Mouse (Mus musculus): ENCODE results near the gene Rsu1. TPM values are rescaled to one million over a fixed set of nuclear protein-coding genes. Genes with fewer than 3 reads are reported as not detected.
A peak's percentile ranks its signal among the peaks of the same experiment; 100 is the strongest.

Gene Rsu1
- polyA plus RNA-seq, 1 experiment: 43.8 TPM

DNA sequence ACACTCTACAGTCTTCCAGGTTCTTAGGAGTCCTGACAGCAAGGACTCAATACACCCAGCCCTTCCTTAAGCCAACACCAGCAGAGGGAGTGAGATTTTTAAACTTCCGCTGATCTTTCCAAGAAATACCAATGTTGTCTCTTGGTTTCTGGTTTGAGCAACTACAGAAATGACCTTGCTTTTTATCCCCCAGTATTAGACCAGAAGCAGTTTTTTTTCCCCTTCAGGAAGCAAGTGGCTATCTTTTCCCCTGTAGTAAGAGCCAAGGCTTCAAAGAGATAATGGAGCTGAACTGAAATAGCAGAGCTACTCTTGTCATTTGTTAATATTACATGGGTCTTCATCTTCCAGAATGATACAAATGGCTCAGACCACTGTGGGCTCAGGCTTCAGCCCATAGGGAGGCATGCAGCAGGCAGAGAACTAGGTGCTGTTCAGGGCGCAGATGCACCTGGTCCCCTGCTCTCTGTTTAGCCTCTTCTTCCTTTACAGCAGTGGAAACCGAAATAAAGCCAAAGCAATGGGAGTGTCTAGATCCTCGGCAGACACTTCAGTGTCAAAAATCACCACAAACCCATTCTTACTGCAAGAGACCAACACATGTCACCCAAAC is 2.4 kb downstream of the Rsu1 start:
- Histone ChIP-seq H3K4me1 (ENCODE audit: control insufficient read depth, insufficient read depth, low read length) (0 out of 2 replicates have a peak, but pooled peaks cover 2% of the 10 kb centered on the region), H3K27ac (ENCODE audit: insufficient read depth, low read length) (no peak overlapping the region), H3K4me3 (ENCODE audit: insufficient read depth, low read length) (no peak overlapping the region)
- TF ChIP-seq POLR2A (IDR thresholded peaks at IDR 0.05; ENCODE audit: extremely low read depth, insufficient read depth, low read length) (no peak), CTCF (IDR thresholded peaks at IDR 0.05; ENCODE audit: extremely low read depth, insufficient read depth, low read length) (no peak)

DNA sequence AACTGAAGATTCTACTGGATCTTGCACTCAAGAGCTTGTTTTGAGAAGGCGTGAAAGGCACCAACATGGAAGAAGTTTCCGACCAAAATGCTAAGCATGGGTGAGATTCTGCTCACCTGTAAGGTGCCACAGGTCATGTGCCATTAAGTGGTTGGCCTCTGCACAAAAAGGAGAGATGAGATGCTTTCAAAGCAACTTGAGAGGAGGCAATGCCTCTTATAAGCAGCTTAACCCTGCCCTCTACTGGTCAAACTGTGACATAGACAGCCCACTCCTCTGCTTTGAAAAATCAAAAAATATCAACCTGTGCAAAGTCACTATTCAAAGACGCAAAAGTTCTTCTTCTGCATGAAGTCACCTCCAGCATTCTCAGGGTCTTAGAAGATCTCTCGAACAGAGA is 6.3 kb downstream of the Rsu1 start:
- TF ChIP-seq POLR2A (IDR thresholded peaks at IDR 0.05; ENCODE audit: extremely low read depth, insufficient read depth, low read length) (no peak), CTCF (IDR thresholded peaks at IDR 0.05; ENCODE audit: extremely low read depth, insufficient read depth, low read length) (peak; percentile 70)
- H3K4me1 ChIP-seq (ENCODE audit: control insufficient read depth, insufficient read depth, low read length): no peaks in the 10 kb centered on the region

DNA sequence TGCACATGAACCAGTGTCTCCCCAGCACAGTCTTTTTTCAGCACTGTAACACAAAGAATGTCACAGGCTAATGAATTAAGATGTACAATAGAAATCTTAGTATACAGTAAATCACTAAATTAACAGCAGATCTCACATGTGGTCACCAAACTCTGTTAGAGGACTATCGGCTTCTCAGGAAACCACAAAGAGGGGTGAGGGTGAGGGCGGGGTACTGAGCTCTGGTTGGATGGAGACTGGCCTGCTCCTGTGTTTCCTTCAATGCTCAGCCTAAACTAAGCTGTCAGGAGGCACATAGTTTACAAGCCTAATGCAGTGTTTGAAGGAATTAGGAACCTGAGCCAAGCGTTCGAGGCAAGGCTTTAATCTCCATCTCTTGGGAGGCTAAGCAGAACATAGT is 8.1 kb downstream of the Rsu1 start:
- H3K27ac ChIP-seq (ENCODE audit: insufficient read depth, low read length): no peak overlapping the region
- H3K4me1 ChIP-seq (ENCODE audit: control insufficient read depth, insufficient read depth, low read length): no peaks in the 10 kb centered on the region
- no peak for TF ChIP-seq POLR2A (IDR thresholded peaks at IDR 0.05; ENCODE audit: extremely low read depth, insufficient read depth, low read length)
- TF ChIP-seq CTCF (IDR thresholded peaks at IDR 0.05; ENCODE audit: extremely low read depth, insufficient read depth, low read length): no peak
- no peak overlapping the region for H3K4me3 ChIP-seq (ENCODE audit: insufficient read depth, low read length)

More for the DNA sequence above, 6.3 kb downstream of the Rsu1 start:
- H3K4me3 ChIP-seq (ENCODE audit: insufficient read depth, low read length): no peak overlapping the region
- no peak overlapping the region for H3K27ac ChIP-seq (ENCODE audit: insufficient read depth, low read length)

DNA sequence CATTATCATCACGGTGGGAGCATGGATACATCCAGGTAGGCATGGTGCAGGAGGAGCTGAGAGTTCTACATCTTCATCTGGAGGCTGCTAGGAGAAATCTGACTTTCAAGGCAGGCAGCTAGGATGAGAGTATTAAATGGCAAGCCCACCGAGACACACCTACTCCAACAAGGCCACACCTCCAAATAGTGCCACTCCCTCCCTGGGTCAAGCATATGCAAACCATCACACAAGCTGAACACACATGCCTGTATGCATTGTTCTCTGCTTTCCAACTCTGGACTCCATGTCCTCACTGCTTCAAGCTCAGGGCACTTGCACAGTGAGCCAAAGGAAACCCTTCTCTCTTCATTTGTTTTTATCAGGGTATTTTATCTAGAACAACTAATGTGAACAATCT is 12.6 kb downstream of the Rsu1 start:
- no peaks in the 10 kb centered on the region for H3K4me1 ChIP-seq (ENCODE audit: control insufficient read depth, insufficient read depth, low read length)

DNA sequence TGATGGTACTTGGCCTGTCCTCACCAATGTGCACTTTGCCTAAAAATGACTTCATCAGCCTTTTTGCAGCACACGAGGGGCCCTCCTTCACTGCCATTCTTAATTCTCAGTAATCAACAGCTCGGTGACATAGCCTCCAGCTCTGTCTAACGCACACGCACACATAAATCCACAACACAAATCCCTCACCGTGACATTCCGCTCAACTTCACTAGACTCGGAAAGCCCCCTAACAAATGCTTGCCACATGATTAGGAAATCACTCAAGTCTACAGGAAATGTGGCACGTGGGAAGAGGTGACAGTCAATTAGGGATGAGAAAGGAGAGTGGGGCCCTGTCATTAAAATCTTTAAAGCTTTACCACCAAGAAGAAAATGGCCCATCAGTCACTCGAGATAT is 30.5 kb downstream of the Rsu1 start:
- TF ChIP-seq CTCF (IDR thresholded peaks at IDR 0.05; ENCODE audit: extremely low read depth, insufficient read depth, low read length): no peak
- no peak for TF ChIP-seq POLR2A (IDR thresholded peaks at IDR 0.05; ENCODE audit: extremely low read depth, insufficient read depth, low read length)
- Histone ChIP-seq H3K4me1 (ENCODE audit: control insufficient read depth, insufficient read depth, low read length) (no peaks in the 10 kb centered on the region), H3K27ac (ENCODE audit: insufficient read depth, low read length) (no peak overlapping the region), H3K4me3 (ENCODE audit: insufficient read depth, low read length) (no peak overlapping the region)

More for the DNA sequence above, 12.6 kb downstream of the Rsu1 start:
- H3K27ac ChIP-seq (ENCODE audit: insufficient read depth, low read length): no peak overlapping the region
- TF ChIP-seq CTCF (IDR thresholded peaks at IDR 0.05; ENCODE audit: extremely low read depth, insufficient read depth, low read length) (no peak), POLR2A (IDR thresholded peaks at IDR 0.05; ENCODE audit: extremely low read depth, insufficient read depth, low read length) (no peak)
- H3K4me3 ChIP-seq (ENCODE audit: insufficient read depth, low read length): no peak overlapping the region

DNA sequence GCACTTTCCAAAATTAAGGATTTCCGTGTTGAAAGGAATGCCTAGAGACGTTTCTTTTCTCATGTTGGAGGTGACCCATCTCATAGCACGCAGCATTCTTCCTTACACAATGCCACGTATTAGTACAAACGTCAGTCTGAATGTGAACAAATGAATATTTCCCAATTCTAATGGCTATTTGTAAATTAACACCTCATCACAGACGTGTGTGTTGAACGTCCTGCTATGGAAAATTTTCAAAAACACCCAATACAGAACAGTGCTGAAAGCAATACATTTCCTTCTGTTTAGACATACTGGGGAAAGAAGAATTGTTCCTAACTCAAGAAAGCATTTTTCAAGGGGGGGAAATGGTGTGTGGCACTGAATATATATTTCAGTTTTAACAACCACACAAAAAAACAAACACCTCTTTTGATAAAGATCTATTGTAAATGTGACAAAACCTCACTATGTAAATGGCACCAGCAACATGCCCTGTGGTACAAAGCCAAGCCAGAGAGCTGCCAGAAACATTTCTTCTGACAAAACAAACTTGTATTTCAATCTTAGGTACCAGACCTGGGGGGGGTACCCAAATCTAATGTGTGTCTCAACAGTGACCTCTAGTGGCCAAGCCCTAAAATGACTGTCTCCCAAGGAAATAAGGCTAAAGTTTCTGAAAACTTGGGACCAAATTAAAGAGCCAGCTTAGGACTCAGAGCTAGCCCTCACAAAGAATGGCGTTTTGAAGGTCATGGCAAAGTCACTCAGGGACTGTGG is 33.9 kb downstream of the Rsu1 start:
- TF ChIP-seq POLR2A (IDR thresholded peaks at IDR 0.05; ENCODE audit: extremely low read depth, insufficient read depth, low read length): no peak
- TF ChIP-seq CTCF (IDR thresholded peaks at IDR 0.05; ENCODE audit: extremely low read depth, insufficient read depth, low read length): peak; percentile 60
- no peaks in the 10 kb centered on the region for H3K4me1 ChIP-seq (ENCODE audit: control insufficient read depth, insufficient read depth, low read length)
- no peak overlapping the region for H3K27ac ChIP-seq (ENCODE audit: insufficient read depth, low read length)
- H3K4me3 ChIP-seq (ENCODE audit: insufficient read depth, low read length): no peak overlapping the region

DNA sequence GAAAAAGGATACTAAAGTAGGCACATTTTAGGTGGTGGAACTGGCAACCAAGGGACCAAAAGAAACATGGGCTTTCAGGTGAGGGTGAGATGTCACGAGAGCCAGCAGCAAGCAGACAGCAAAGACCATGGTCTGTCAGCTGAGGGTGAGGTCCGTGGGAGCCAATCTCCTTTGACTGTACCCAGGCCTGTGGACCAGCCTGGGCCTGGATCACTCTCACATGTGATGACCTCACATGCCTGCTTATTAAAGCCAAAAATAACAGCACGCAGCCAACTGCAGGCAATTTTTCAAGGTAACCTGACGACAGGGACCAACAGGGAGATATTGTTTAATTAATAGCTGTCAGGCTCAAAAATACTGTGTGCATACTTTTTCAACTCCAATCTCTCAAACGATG is 35.5 kb downstream of the Rsu1 start:
- Histone ChIP-seq H3K27ac (ENCODE audit: insufficient read depth, low read length) (no peak overlapping the region), H3K4me1 (ENCODE audit: control insufficient read depth, insufficient read depth, low read length) (no peaks in the 10 kb centered on the region), H3K4me3 (ENCODE audit: insufficient read depth, low read length) (no peak overlapping the region)
- no peak for TF ChIP-seq CTCF (IDR thresholded peaks at IDR 0.05; ENCODE audit: extremely low read depth, insufficient read depth, low read length)
- no peak for TF ChIP-seq POLR2A (IDR thresholded peaks at IDR 0.05; ENCODE audit: extremely low read depth, insufficient read depth, low read length)

DNA sequence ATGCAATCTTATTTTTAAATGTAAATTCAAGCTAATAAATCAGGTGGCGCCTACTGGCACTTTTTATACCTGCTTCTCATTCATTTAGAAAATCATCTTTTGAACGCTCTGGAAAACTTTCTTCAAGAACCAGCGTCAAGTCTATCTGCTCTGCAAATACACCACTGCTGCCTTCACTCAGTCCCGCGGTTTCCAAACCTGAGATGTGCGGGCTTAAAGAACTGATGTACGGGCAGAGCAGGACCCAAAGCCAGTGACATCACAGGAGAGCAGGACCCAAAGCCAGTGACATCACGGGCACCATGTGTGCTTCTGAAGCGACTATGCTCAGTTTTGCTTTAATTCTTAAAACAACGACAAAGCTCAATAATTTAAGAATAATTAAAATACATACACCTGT is 36.4 kb downstream of the Rsu1 start:
- H3K4me1 ChIP-seq (ENCODE audit: control insufficient read depth, insufficient read depth, low read length): no peaks in the 10 kb centered on the region

DNA sequence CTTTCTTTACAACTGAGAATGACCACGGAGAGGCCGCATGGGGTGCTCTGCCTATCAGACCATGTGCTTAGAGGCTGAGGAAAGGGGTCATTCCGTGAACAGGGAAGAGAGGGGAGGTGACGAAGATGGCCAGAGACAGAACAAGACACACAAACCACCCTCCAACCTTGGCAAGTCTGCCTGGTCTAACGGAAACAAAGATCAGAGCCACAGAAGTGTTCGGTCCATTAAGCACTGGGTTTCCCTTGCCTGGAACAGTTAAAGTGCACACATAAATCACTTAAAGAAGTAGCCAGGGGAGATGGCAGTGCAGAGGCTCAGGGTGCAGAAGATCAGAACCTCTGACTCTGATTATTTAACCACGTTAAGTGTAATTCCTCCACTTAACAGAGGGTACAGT is 37.3 kb downstream of the Rsu1 start:
- Histone ChIP-seq H3K4me3 (ENCODE audit: insufficient read depth, low read length) (no peak overlapping the region), H3K27ac (ENCODE audit: insufficient read depth, low read length) (no peak overlapping the region), H3K4me1 (ENCODE audit: control insufficient read depth, insufficient read depth, low read length) (no peaks in the 10 kb centered on the region)
- TF ChIP-seq POLR2A (IDR thresholded peaks at IDR 0.05; ENCODE audit: extremely low read depth, insufficient read depth, low read length) (no peak), CTCF (IDR thresholded peaks at IDR 0.05; ENCODE audit: extremely low read depth, insufficient read depth, low read length) (no peak)

More for the DNA sequence above, 36.4 kb downstream of the Rsu1 start:
- no peak overlapping the region for H3K27ac ChIP-seq (ENCODE audit: insufficient read depth, low read length)
- H3K4me3 ChIP-seq (ENCODE audit: insufficient read depth, low read length): no peak overlapping the region
- no peak for TF ChIP-seq POLR2A (IDR thresholded peaks at IDR 0.05; ENCODE audit: extremely low read depth, insufficient read depth, low read length)
- TF ChIP-seq CTCF (IDR thresholded peaks at IDR 0.05; ENCODE audit: extremely low read depth, insufficient read depth, low read length): no peak

All from cortical plate, adult 2 months (tissue).